Mouse (Mus musculus) heart, embryonic 12.5 days (tissue): ENCODE data around the gene Cntln. TPM values are rescaled to one million over a fixed set of nuclear protein-coding genes. Genes with fewer than 3 reads are reported as not detected.

Source experiments
- ATAC-seq: fragments of 200-750 bp; cut with Nextera tagmentation; 2 replicates; pipeline ENCODE4 v1.8.0; 2017; ENCODE audit warnings: moderate TSS enrichment, moderate library complexity; ENCODE audit not compliant: insufficient number of reproducible peaks, low FRiP score
- H3K27ac ChIP-seq: fragments of 300-500 bp; sonication (generic); 2 replicates; pipeline ENCODE4 v1.5.1; 2016; ENCODE audit warnings: mild to moderate bottlenecking, moderate library complexity; ENCODE audit not compliant: poor library complexity, severe bottlenecking
- H3K27me3 ChIP-seq: fragments of 300-500 bp; sonication (generic); replicated peaks from 2 replicates; pipeline ENCODE4 v1.6.1; 2016; ENCODE audit warnings: mild to moderate bottlenecking, moderate library complexity
- H3K36me3 ChIP-seq: fragments of 300-500 bp; sonication (generic); 2 replicates; pipeline ENCODE4 v1.6.1; 2016; ENCODE audit warnings: mild to moderate bottlenecking, moderate library complexity
- H3K4me1 ChIP-seq: fragments of 300-500 bp; sonication (generic); replicated peaks from 2 replicates; pipeline ENCODE4 v1.6.1; 2016; ENCODE audit warnings: mild to moderate bottlenecking
- H3K4me2 ChIP-seq: fragments of 300-500 bp; sonication (generic); 2 replicates; pipeline ENCODE4 v1.6.1; 2016; ENCODE audit warnings: mild to moderate bottlenecking, moderate library complexity
- H3K4me3 ChIP-seq: fragments of 300-500 bp; sonication (generic); 2 replicates; pipeline ENCODE4 v1.5.1; 2016; ENCODE audit warnings: mild to moderate bottlenecking
- H3K9ac ChIP-seq: fragments of 300-500 bp; sonication (generic); 2 replicates; pipeline ENCODE4 v1.6.1; 2016; ENCODE audit warnings: mild to moderate bottlenecking, moderate library complexity
- H3K9me3 ChIP-seq: fragments of 300-500 bp; sonication (generic); replicated peaks from 2 replicates; pipeline ENCODE4 v1.6.1; 2016; ENCODE audit warnings: mild to moderate bottlenecking, moderate library complexity
- WGBS: fragments of 180-500 bp; shearing (Covaris S2); methylation state at CpG from one replicate; pipeline ENCODE4 v1.1.7; 2016; 5-methylcytosine and 5-hydroxymethylcytosine counted together
- polyA plus RNA-seq: library from polyadenylated mRNA; unstranded; fragments of >200 nt; fragmentation: Nextera tagmentation; extraction: Ambion mirVana; gene quantifications from 2 replicates; pipeline ENCODE4 v1.2.1, GENCODE M21; 2016

Gene Cntln
- polyA plus RNA-seq, 1 experiment from 2014 or later = 7.1 TPM

- WGBS = 61% methylated on average over 2 of the region's 2 CpGs
These were observed 58.0 kb downstream of the Cntln start for GRCm38 (mm10) chr4:84942059-84942458.

GRCm38 (mm10) chr4:84942651-84943050 lies 58.5 kb downstream of the Cntln start:
- Histone ChIP-seq H3K9me3 (0 out of 2 replicates have a peak, but pooled peaks cover 7% of the 10 kb centered on the region), H3K4me1 (no peaks in the 10 kb centered on the region), H3K4me3 (no peak overlapping the region), H3K4me2 (no peak overlapping the region), H3K27me3 (no peaks in the 10 kb centered on the region), H3K9ac (no peak overlapping the region), H3K36me3 (no peaks in the 10 kb centered on the region), H3K27ac (no peak overlapping the region)
- WGBS = 80% methylated on average over 2 of the region's 2 CpGs
- ATAC-seq = no peak

More at GRCm38 (mm10) chr4:84942059-84942458, 58.0 kb downstream of the Cntln start:
- Histone ChIP-seq H3K36me3 (no peaks in the 10 kb centered on the region), H3K27me3 (no peaks in the 10 kb centered on the region), H3K4me2 (no peak overlapping the region), H3K27ac (no peak overlapping the region), H3K9me3 (0 out of 2 replicates have a peak, but pooled peaks cover 7% of the 10 kb centered on the region), H3K4me1 (no peaks in the 10 kb centered on the region), H3K4me3 (no peak overlapping the region), H3K9ac (no peak overlapping the region)
- ATAC-seq = no peak

GRCm38 (mm10) chr4:84944100-84944499 lies 60.0 kb downstream of the Cntln start:
- no peak overlapping the region for H3K27ac ChIP-seq
- 0 out of 2 replicates have a peak, but pooled peaks cover 1% of the 10 kb centered on the region for H3K9me3 ChIP-seq
- no peaks in the 10 kb centered on the region for H3K27me3 ChIP-seq
- H3K4me2 ChIP-seq = no peak overlapping the region
- ATAC-seq = no peak
- no peaks in the 10 kb centered on the region for H3K36me3 ChIP-seq
- 72% methylated on average over 4 of the region's 4 CpGs for WGBS
- no peak overlapping the region for H3K9ac ChIP-seq
- no peak overlapping the region for H3K4me3 ChIP-seq
- no peaks in the 10 kb centered on the region for H3K4me1 ChIP-seq

GRCm38 (mm10) chr4:84946450-84946849 lies 62.3 kb downstream of the Cntln start:
- no peak for ATAC-seq
- Histone ChIP-seq H3K4me2 (no peak overlapping the region), H3K9ac (no peak overlapping the region), H3K27me3 (no peaks in the 10 kb centered on the region), H3K9me3 (no peaks in the 10 kb centered on the region), H3K4me3 (no peak overlapping the region), H3K27ac (no peak overlapping the region), H3K4me1 (no peaks in the 10 kb centered on the region), H3K36me3 (no peaks in the 10 kb centered on the region)
- WGBS = 81% methylated on average over 3 of the region's 3 CpGs

GRCm38 (mm10) chr4:84976875-84977646 lies 93.0 kb downstream of the Cntln start:
- H3K9me3 ChIP-seq = no peaks in the 10 kb centered on the region
- 59% methylated on average over 7 of the region's 7 CpGs for WGBS
- H3K27me3 ChIP-seq = no peaks in the 10 kb centered on the region
- H3K9ac ChIP-seq = no peak overlapping the region
- H3K4me3 ChIP-seq = no peak overlapping the region
- H3K27ac ChIP-seq = no peak overlapping the region
- H3K36me3 ChIP-seq = peaks cover 4% of the 10 kb centered on the region
- no peak for ATAC-seq
- H3K4me2 ChIP-seq = no peak overlapping the region
- H3K4me1 ChIP-seq = no peaks in the 10 kb centered on the region

- no peaks in the 10 kb centered on the region for H3K9me3 ChIP-seq
These were observed 111.6 kb downstream of the Cntln start for GRCm38 (mm10) chr4:84995520-84996348.

GRCm38 (mm10) chr4:85005581-85005980 lies 121.5 kb downstream of the Cntln start:
- H3K27me3 ChIP-seq = no peaks in the 10 kb centered on the region
- no peak for ATAC-seq
- H3K9me3 ChIP-seq = no peaks in the 10 kb centered on the region
- H3K4me3 ChIP-seq = no peak overlapping the region
- H3K4me1 ChIP-seq = no peaks in the 10 kb centered on the region
- H3K9ac ChIP-seq = no peak overlapping the region
- no peaks in the 10 kb centered on the region for H3K36me3 ChIP-seq
- 70% methylated on average over 6 of the region's 6 CpGs for WGBS
- no peak overlapping the region for H3K27ac ChIP-seq
- no peak overlapping the region for H3K4me2 ChIP-seq

More at GRCm38 (mm10) chr4:84995520-84996348, 111.6 kb downstream of the Cntln start:
- Histone ChIP-seq H3K36me3 (no peaks in the 10 kb centered on the region), H3K27ac (no peak overlapping the region), H3K9ac (no peak overlapping the region), H3K4me1 (no peaks in the 10 kb centered on the region), H3K4me3 (no peak overlapping the region), H3K27me3 (no peaks in the 10 kb centered on the region), H3K4me2 (no peak overlapping the region)
- 75% methylated on average over 10 of the region's 10 CpGs for WGBS
- no peak for ATAC-seq

GRCm38 (mm10) chr4:85006789-85007188 lies 122.7 kb downstream of the Cntln start:
- 69% methylated on average over 3 of the region's 3 CpGs for WGBS

GRCm38 (mm10) chr4:85010846-85011245 lies 126.7 kb downstream of the Cntln start:
- Histone ChIP-seq H3K27ac (no peak overlapping the region), H3K4me2 (no peak overlapping the region), H3K9ac (no peak overlapping the region), H3K4me1 (no peaks in the 10 kb centered on the region), H3K27me3 (no peaks in the 10 kb centered on the region), H3K36me3 (0 out of 2 replicates have a peak, but pooled peaks cover 3% of the 10 kb centered on the region), H3K9me3 (no peaks in the 10 kb centered on the region), H3K4me3 (no peak overlapping the region)
- ATAC-seq = no peak

More at GRCm38 (mm10) chr4:85006789-85007188, 122.7 kb downstream of the Cntln start:
- no peaks in the 10 kb centered on the region for H3K36me3 ChIP-seq
- no peaks in the 10 kb centered on the region for H3K9me3 ChIP-seq
- no peak overlapping the region for H3K27ac ChIP-seq
- H3K27me3 ChIP-seq = no peaks in the 10 kb centered on the region
- H3K4me3 ChIP-seq = no peak overlapping the region
- no peak overlapping the region for H3K9ac ChIP-seq
- no peaks in the 10 kb centered on the region for H3K4me1 ChIP-seq
- no peak overlapping the region for H3K4me2 ChIP-seq
- no peak for ATAC-seq

GRCm38 (mm10) chr4:85045748-85046147 lies 161.6 kb downstream of the Cntln start:
- Histone ChIP-seq H3K9ac (no peak overlapping the region), H3K4me2 (no peak overlapping the region), H3K27me3 (no peaks in the 10 kb centered on the region), H3K4me3 (no peak overlapping the region), H3K36me3 (no peaks in the 10 kb centered on the region), H3K27ac (no peak overlapping the region), H3K9me3 (no peaks in the 10 kb centered on the region), H3K4me1 (no peaks in the 10 kb centered on the region)
- ATAC-seq = no peak
- 57% methylated on average over 2 of the region's 2 CpGs for WGBS

GRCm38 (mm10) chr4:85049933-85050553 lies 165.9 kb downstream of the Cntln start:
- WGBS = 66% methylated on average over 8 of the region's 8 CpGs
- Histone ChIP-seq H3K27me3 (no peaks in the 10 kb centered on the region), H3K4me2 (no peak overlapping the region), H3K4me1 (no peaks in the 10 kb centered on the region), H3K27ac (no peak overlapping the region), H3K36me3 (no peaks in the 10 kb centered on the region), H3K4me3 (no peak overlapping the region), H3K9ac (no peak overlapping the region), H3K9me3 (no peaks in the 10 kb centered on the region)
- ATAC-seq = no peak
